ENCODE assay signal across 9 mouse cellular contexts in the genomic region with DNA sequence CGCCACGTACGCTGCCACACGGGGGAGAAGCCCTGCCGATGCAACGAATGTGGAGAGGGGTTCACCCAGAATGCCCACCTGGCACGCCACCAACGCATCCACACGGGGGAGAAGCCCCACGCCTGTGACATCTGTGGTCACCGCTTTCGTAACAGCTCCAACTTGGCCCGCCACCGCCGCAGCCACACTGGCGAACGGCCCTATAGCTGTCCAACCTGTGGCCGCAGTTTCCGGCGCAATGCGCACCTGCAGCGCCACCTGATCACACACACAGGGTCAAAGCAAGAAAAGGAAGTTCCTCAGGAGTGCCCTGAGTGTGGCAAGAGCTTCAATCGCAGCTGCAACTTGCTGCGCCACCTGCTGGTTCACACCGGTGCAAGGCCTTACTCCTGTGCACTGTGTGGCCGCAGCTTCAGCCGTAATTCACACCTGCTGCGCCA. TPM values are rescaled to one million over a fixed set of nuclear protein-coding genes. Genes with fewer than 3 reads are reported as not detected.
DNase-seq lines count a peak whose midpoint lies in the region; ATAC-seq and TF ChIP-seq lines count a peak whose summit lies in the region.
"Had no signal": no experiment of that assay in that cellular context is flagged by ENCODE, and none has a peak within 500 bp of the region (broad histone marks: within the 10 kb centered on the region; RNA-seq: fewer than 3 reads in every experiment).

No protein-coding gene starts in this region.

- H3K27ac ChIP-seq in heart, embryonic 11.5 days (ENCODE audit: low read depth, low read length): no peak overlapping the region
- H3K27ac ChIP-seq in ES-Bruce4 (ENCODE audit: insufficient read depth, low read length): no peak overlapping the region
- no peak overlapping the region for H3K27ac ChIP-seq in cerebellum, adult 2 months (ENCODE audit: insufficient read depth, low read length)
- H3K27ac ChIP-seq in stomach, embryonic 16.5 days (ENCODE audit: low read length): no peak overlapping the region

- H3K4me1 ChIP-seq in heart, embryonic 11.5 days (ENCODE audit: control insufficient read depth, insufficient read depth, low read length): no peaks in the 10 kb centered on the region
- H3K4me1 ChIP-seq in ES-Bruce4 (ENCODE audit: control insufficient read depth, insufficient read depth, low read length): no peaks in the 10 kb centered on the region
- no peaks in the 10 kb centered on the region for H3K4me1 ChIP-seq in cerebellum, adult 2 months (ENCODE audit: control insufficient read depth, insufficient read depth, low read length)
- no peaks in the 10 kb centered on the region for H3K4me1 ChIP-seq in stomach, embryonic 16.5 days (ENCODE audit: control insufficient read depth, insufficient read depth, low read length)

- no peak for ATAC-seq in heart, embryonic 11.5 days (replicated peaks; ENCODE audit: insufficient number of reproducible peaks, low FRiP score, low TSS enrichment)
- ATAC-seq in megakaryocyte-erythroid progenitor cell, adult 5-6 weeks (replicated peaks; ENCODE audit: low FRiP score, low TSS enrichment, poor library complexity, severe bottlenecking): peak; percentile 96
- peak; percentile 74; the same call in 1 of the 2 replicates for ATAC-seq in stomach, embryonic 16.5 days (ENCODE audit: insufficient read depth, low FRiP score)

- peak; percentile 58; the same call in 1 of the 2 replicates for TF ChIP-seq EP300 in ES-Bruce4 (IDR thresholded peaks at IDR 0.05; ENCODE audit: insufficient read depth, low read depth, low read length)

- no peaks in the 10 kb centered on the region for H3K36me3 ChIP-seq in heart, embryonic 11.5 days (ENCODE audit: control insufficient read depth, insufficient read depth, low read length)
- H3K36me3 ChIP-seq in ES-Bruce4 (ENCODE audit: control insufficient read depth, insufficient read depth, low read length, poor library complexity, severe bottlenecking): peaks cover 28% of the 10 kb centered on the region
- no peaks in the 10 kb centered on the region for H3K36me3 ChIP-seq in stomach, embryonic 16.5 days (ENCODE audit: control insufficient read depth, insufficient read depth, low read length)

- peak; percentile 97 for TF ChIP-seq CTCF in ES-Bruce4 (IDR thresholded peaks at IDR 0.05; ENCODE audit: low read depth, low read length)
- TF ChIP-seq CTCF in cerebellum, adult 2 months (IDR thresholded peaks at IDR 0.05; ENCODE audit: borderline replicate concordance, insufficient read depth, low read depth, low read length): peak; percentile 70

- 75% methylated on average over 28 of the region's 28 CpGs for WGBS in heart, embryonic 11.5 days (ENCODE audit: insufficient replicate concordance)
- WGBS in cerebellum, adult 2 months: 28% methylated on average over 28 of the region's 28 CpGs
- 76% methylated on average over 28 of the region's 28 CpGs for WGBS in stomach, embryonic 16.5 days

- H3K9ac ChIP-seq in heart, embryonic 11.5 days (ENCODE audit: low read depth, low read length): no peak overlapping the region
- H3K9ac ChIP-seq in ES-Bruce4 (ENCODE audit: low read depth, poor library complexity, severe bottlenecking): no peak overlapping the region
- no peak overlapping the region for H3K9ac ChIP-seq in stomach, embryonic 16.5 days (ENCODE audit: low read length)

- H3K4me2 ChIP-seq in heart, embryonic 11.5 days: no peak overlapping the region
- no peak overlapping the region for H3K4me2 ChIP-seq in stomach, embryonic 16.5 days (ENCODE audit: low read depth, low read length)

- no peaks in the 10 kb centered on the region for H3K27me3 ChIP-seq in heart, embryonic 11.5 days (ENCODE audit: control insufficient read depth, insufficient read depth, low read length)
- no peaks in the 10 kb centered on the region for H3K27me3 ChIP-seq in ES-Bruce4 (ENCODE audit: control insufficient read depth, insufficient read depth, low read length, poor library complexity, severe bottlenecking)
- H3K27me3 ChIP-seq in cerebellum, adult 2 months (ENCODE audit: control insufficient read depth, insufficient read depth, low read length): no peaks in the 10 kb centered on the region
- no peaks in the 10 kb centered on the region for H3K27me3 ChIP-seq in stomach, embryonic 16.5 days (ENCODE audit: control insufficient read depth, insufficient read depth, low read length)

- H3K9me3 ChIP-seq in heart, embryonic 11.5 days (replicated peaks; ENCODE audit: control insufficient read depth, low read length): no peaks in the 10 kb centered on the region
- no peaks in the 10 kb centered on the region for H3K9me3 ChIP-seq in ES-Bruce4 (replicated peaks; ENCODE audit: control insufficient read depth, insufficient read depth, low read length, poor library complexity, severe bottlenecking)
- H3K9me3 ChIP-seq in stomach, embryonic 16.5 days (replicated peaks; ENCODE audit: control insufficient read depth, low read length): no peaks in the 10 kb centered on the region

- H3K4me3 ChIP-seq in heart, embryonic 11.5 days (ENCODE audit: low read depth, low read length): no peak overlapping the region
- peak overlapping the region; percentile 10 for H3K4me3 ChIP-seq in ES-Bruce4 (ENCODE audit: low read depth, low read length)
- peak overlapping the region; percentile 44 for H3K4me3 ChIP-seq in cerebellum, adult 2 months (replicated peaks; ENCODE audit: insufficient read depth, low read depth, low read length)
- no peak overlapping the region for H3K4me3 ChIP-seq in stomach, embryonic 16.5 days (replicated peaks; ENCODE audit: low read length)

- TF ChIP-seq POLR2A in ES-Bruce4 (IDR thresholded peaks at IDR 0.05; ENCODE audit: insufficient read depth, low read length): no peak
- TF ChIP-seq POLR2A in cerebellum, adult 2 months (IDR thresholded peaks at IDR 0.05; ENCODE audit: borderline replicate concordance, insufficient read depth, low read length): no peak

- DNase-seq in heart, adult 11 months: peak; percentile 92
- DNase-seq in cerebellum, adult 2 months: peak; percentile 75 to 76
- peak; percentile 5 to 13 for DNase-seq in heart, adult 9 months (ENCODE audit: low spot score in 2 of 2)
- peak; percentile 67 for DNase-seq in kidney, postnatal 14 days

RNA-seq across cellular contexts. Expression of a gene that starts 9.7 kb away (rescaled TPM):
- not detected in 2 replicates for polyA plus RNA-seq in heart, embryonic 11.5 days (2014; fragmentation: Nextera tagmentation; extraction: Ambion mirVana)
- polyA plus RNA-seq in ES-Bruce4 (2011; ENCODE audit: insufficient read depth, insufficient read length, low read depth, missing spikeins): 51.8 and 58.5 TPM in 2 replicates
- 0.13 and 0.16 TPM in 2 replicates for polyA plus RNA-seq in cerebellum, adult 2 months (2012; rRNA removed)
- not detected in 2 replicates for total RNA-seq in megakaryocyte-erythroid progenitor cell, adult 5-6 weeks (2014; fragmentation: Nextera tagmentation)
- total RNA-seq in megakaryocyte-erythroid progenitor cell, adult 5-6 weeks (2017): not detected in 2 replicates
- polyA plus RNA-seq in stomach, embryonic 16.5 days (2015; fragmentation: Nextera tagmentation; extraction: Ambion mirVana): 0.15 TPM in 1 of 2 replicates, not detected in the other
- total RNA-seq: adrenal gland, postnatal 4 days had no signal

RNA-seq across cellular contexts. Expression of a gene that starts 11.1 kb away (rescaled TPM):
- polyA plus RNA-seq in heart, embryonic 11.5 days (2014; fragmentation: Nextera tagmentation; extraction: Ambion mirVana): 8.9 and 9.0 TPM in 2 replicates
- polyA plus RNA-seq in ES-Bruce4 (2011; ENCODE audit: insufficient read depth, insufficient read length, low read depth, missing spikeins): 25.1 and 27.7 TPM in 2 replicates
- 25.6 and 27.2 TPM in 2 replicates for polyA plus RNA-seq in cerebellum, adult 2 months (2012; rRNA removed)
- total RNA-seq in megakaryocyte-erythroid progenitor cell, adult 5-6 weeks (2014; fragmentation: Nextera tagmentation): not detected in 2 replicates
- total RNA-seq in megakaryocyte-erythroid progenitor cell, adult 5-6 weeks (2017): not detected in 2 replicates
- 11.5 and 11.8 TPM in 2 replicates for polyA plus RNA-seq in stomach, embryonic 16.5 days (2015; fragmentation: Nextera tagmentation; extraction: Ambion mirVana)

RNA-seq across cellular contexts. Expression of a gene that starts 34.7 kb away (rescaled TPM):
- polyA plus RNA-seq in heart, embryonic 11.5 days (2014; fragmentation: Nextera tagmentation; extraction: Ambion mirVana): 0.07 and 0.27 TPM in 2 replicates
- polyA plus RNA-seq in ES-Bruce4 (2011; ENCODE audit: insufficient read depth, insufficient read length, low read depth, missing spikeins): 10.9 and 12.6 TPM in 2 replicates
- polyA plus RNA-seq in cerebellum, adult 2 months (2012; rRNA removed): 0.23 and 0.25 TPM in 2 replicates
- 0.07 TPM in 1 of 2 replicates, not detected in the other for total RNA-seq in megakaryocyte-erythroid progenitor cell, adult 5-6 weeks (2014; fragmentation: Nextera tagmentation)
- total RNA-seq in megakaryocyte-erythroid progenitor cell, adult 5-6 weeks (2017): not detected in 2 replicates
- 0.74 and 0.79 TPM in 2 replicates for polyA plus RNA-seq in stomach, embryonic 16.5 days (2015; fragmentation: Nextera tagmentation; extraction: Ambion mirVana)

RNA-seq across cellular contexts. Expression of a gene that starts 46.3 kb away (rescaled TPM):
- 15.1 and 17.4 TPM in 2 replicates for polyA plus RNA-seq in heart, embryonic 11.5 days (2014; fragmentation: Nextera tagmentation; extraction: Ambion mirVana)
- polyA plus RNA-seq in ES-Bruce4 (2011; ENCODE audit: insufficient read depth, insufficient read length, low read depth, missing spikeins): 4.2 and 4.9 TPM in 2 replicates
- 9.2 and 9.5 TPM in 2 replicates for polyA plus RNA-seq in cerebellum, adult 2 months (2012; rRNA removed)
- total RNA-seq in megakaryocyte-erythroid progenitor cell, adult 5-6 weeks (2014; fragmentation: Nextera tagmentation): 7.4 and 7.8 TPM in 2 replicates
- 4.9 and 7.5 TPM in 2 replicates for total RNA-seq in megakaryocyte-erythroid progenitor cell, adult 5-6 weeks (2017)
- 15.1 and 17.2 TPM in 2 replicates for polyA plus RNA-seq in stomach, embryonic 16.5 days (2015; fragmentation: Nextera tagmentation; extraction: Ambion mirVana)

RNA-seq across cellular contexts. Expression of a gene that starts 49.9 kb away (rescaled TPM):
- 0.24 TPM in 1 of 2 replicates, not detected in the other for polyA plus RNA-seq in heart, embryonic 11.5 days (2014; fragmentation: Nextera tagmentation; extraction: Ambion mirVana)
- polyA plus RNA-seq in ES-Bruce4 (2011; ENCODE audit: insufficient read depth, insufficient read length, low read depth, missing spikeins): 2.9 and 3.2 TPM in 2 replicates
- polyA plus RNA-seq in cerebellum, adult 2 months (2012; rRNA removed): not detected in 2 replicates
- total RNA-seq in megakaryocyte-erythroid progenitor cell, adult 5-6 weeks (2014; fragmentation: Nextera tagmentation): not detected in 2 replicates
- not detected in 2 replicates for total RNA-seq in megakaryocyte-erythroid progenitor cell, adult 5-6 weeks (2017)
- 19.6 and 26.1 TPM in 2 replicates for polyA plus RNA-seq in stomach, embryonic 16.5 days (2015; fragmentation: Nextera tagmentation; extraction: Ambion mirVana)

Comparison
In these comparisons a context has a peak if more than half of its experiments do, and no peak if none do; other contexts are left out.
1. DNase-seq: peak in every context shown above with its lines; median percentile 92 in heart, adult 11 months; 76 in cerebellum, adult 2 months; 67 in kidney, postnatal 14 days; 9 in heart, adult 9 months.
2. H3K4me3 ChIP-seq: peak in ES-Bruce4 (single experiment) and cerebellum, adult 2 months (single experiment); none in heart, embryonic 11.5 days (single experiment) and stomach, embryonic 16.5 days (single experiment).
3. RNA of a gene that starts 9.7 kb away (polyA plus RNA-seq): 51.8 to 58.5 TPM in ES-Bruce4; 0.13 to 0.16 TPM in cerebellum, adult 2 months, 0.15 TPM in stomach, embryonic 16.5 days and not detected in heart, embryonic 11.5 days; every median in the first group is over 10 times any median in the second.